Mouse (Mus musculus) liver, postnatal 0 days (tissue): ENCODE data around the gene Ggcx. TPM values are rescaled to one million over a fixed set of nuclear protein-coding genes. Genes with fewer than 3 reads are reported as not detected.

ENCODE experiments used
- ATAC-seq: fragments of 200-750 bp; cut with Nextera tagmentation; 2 replicates; pipeline ENCODE4 v1.8.0; 2017; ENCODE audit warnings: mild to moderate bottlenecking, moderate library complexity
- DNase-seq: peaks from one replicate; pipeline ENCODE4 v3.0.0-alpha.2; 2016
- H3K27ac ChIP-seq: fragments of 300-500 bp; sonication (generic); 2 replicates; pipeline ENCODE4 v1.5.1; 2014; ENCODE audit warnings: antibody characterized with exemption, moderate library complexity, mild to moderate bottlenecking, low read depth
- H3K27me3 ChIP-seq: fragments of 300-500 bp; sonication (generic); 2 replicates; pipeline ENCODE4 v1.6.1; 2014; ENCODE audit warnings: low read length, control low read depth, mixed read lengths; ENCODE audit not compliant: insufficient read depth
- H3K36me3 ChIP-seq: fragments of 300-500 bp; sonication (generic); replicated peaks from 2 replicates; pipeline ENCODE4 v1.6.1; 2014; ENCODE audit warnings: mild to moderate bottlenecking, control low read depth, low read length, moderate library complexity, mixed read lengths; ENCODE audit not compliant: insufficient read depth
- H3K4me1 ChIP-seq: fragments of 300-500 bp; sonication (generic); 2 replicates; pipeline ENCODE4 v1.6.1; 2014; ENCODE audit warnings: antibody characterized with exemption, mild to moderate bottlenecking, control low read depth; ENCODE audit not compliant: insufficient read depth
- H3K4me2 ChIP-seq: fragments of 300-500 bp; sonication (generic); 2 replicates; pipeline ENCODE4 v1.6.1; 2014; ENCODE audit warnings: low read depth, mild to moderate bottlenecking, low read length, moderate library complexity, mixed read lengths
- H3K4me3 ChIP-seq: fragments of 300-500 bp; sonication (generic); 2 replicates; pipeline ENCODE4 v1.5.1; 2014; ENCODE audit warnings: low read depth, low read length
- H3K9ac ChIP-seq: fragments of 300-500 bp; sonication (generic); replicated peaks from 2 replicates; pipeline ENCODE4 v1.6.1; 2014; ENCODE audit warnings: mild to moderate bottlenecking, moderate library complexity
- H3K9me3 ChIP-seq: fragments of 300-500 bp; sonication (generic); 2 replicates; pipeline ENCODE4 v1.6.1; 2016; ENCODE audit warnings: mild to moderate bottlenecking, control low read depth, low read length, mixed read lengths
- CTCF ChIP-seq: sonication (generic); IDR thresholded peaks from 2 replicates; pipeline ENCODE4 v1.5.1; 2016; ENCODE audit warnings: antibody characterized with exemption, low read depth
- EP300 ChIP-seq: IDR thresholded peaks from 2 replicates; pipeline ENCODE4 v1.6.1; 2016; ENCODE audit warnings: antibody characterized with exemption, low read depth, mild to moderate bottlenecking
- WGBS: fragments of 180-500 bp; shearing (Covaris S2); extraction: QIAGEN DNeasy Blood & Tissue Kit; methylation state at CpG from one replicate; pipeline ENCODE4 v1.1.7; 2014; ENCODE audit not compliant: insufficient replicate concordance; 5-methylcytosine and 5-hydroxymethylcytosine counted together
- polyA plus RNA-seq: library from polyadenylated mRNA; unstranded; fragments of >200 nt; fragmentation: Nextera tagmentation; extraction: Ambion mirVana; gene quantifications from 2 replicates; pipeline ENCODE4 v1.2.1, GENCODE M21; 2015

Gene Ggcx
- polyA plus RNA-seq, 1 experiment from 2014 or later, result 20.7 TPM

DNA sequence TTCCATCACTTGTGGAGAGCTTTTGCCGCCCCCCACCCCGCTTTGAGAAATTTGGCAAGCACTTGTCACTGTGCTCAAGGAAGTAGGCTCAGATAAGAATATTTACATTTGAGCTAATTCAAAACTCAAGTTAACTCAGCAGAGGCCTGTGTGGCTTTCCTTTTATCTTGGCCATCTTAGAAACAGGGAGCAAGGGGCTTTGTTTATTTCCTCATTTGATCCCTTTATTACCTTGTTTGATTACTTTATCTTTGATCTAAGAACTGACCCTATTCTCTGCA is 66.3 kb downstream of the Ggcx start:
- H3K4me1 ChIP-seq, result no peaks in the 10 kb centered on the region
- no peak overlapping the region for H3K9ac ChIP-seq
- DNase-seq (no peak), ATAC-seq (no peak)
- no peaks in the 10 kb centered on the region for H3K36me3 ChIP-seq
- no peaks in the 10 kb centered on the region for H3K9me3 ChIP-seq
- WGBS, result 53% methylated on average over 2 of the region's 2 CpGs
- no peak overlapping the region for H3K27ac ChIP-seq
- no peak overlapping the region for H3K4me2 ChIP-seq
- no peak overlapping the region for H3K4me3 ChIP-seq
- no peaks in the 10 kb centered on the region for H3K27me3 ChIP-seq
- TF ChIP-seq EP300 (no peak), CTCF (no peak)

Other genes starting within 250 kb of the Ggcx start
- 0.96 and 1.3 TPM in 2 replicates for gene Atoh8, start 178.7 kb upstream of the Ggcx start, polyA plus RNA-seq
- 0.16 and 0.20 TPM in 2 replicates for gene Sftpb, start 109.7 kb upstream of the Ggcx start, polyA plus RNA-seq
- gene Usp39, start 69.1 kb upstream of the Ggcx start, polyA plus RNA-seq, result 21.1 and 21.7 TPM in 2 replicates
- 13.0 and 13.3 TPM in 2 replicates for gene 0610030E20Rik, start 67.0 kb upstream of the Ggcx start, polyA plus RNA-seq
- 92.3 and 113 TPM in 2 replicates for gene Tmem150a, start 58.9 kb upstream of the Ggcx start, polyA plus RNA-seq
- 61.0 and 63.2 TPM in 2 replicates for gene Rnf181, start 47.4 kb upstream of the Ggcx start, polyA plus RNA-seq
- gene Vamp5, start 33.8 kb upstream of the Ggcx start, polyA plus RNA-seq, result 50.8 and 53.1 TPM in 2 replicates
- 263 and 277 TPM in 2 replicates for gene Vamp8, start 23.6 kb upstream of the Ggcx start, polyA plus RNA-seq
- 111 and 138 TPM in 2 replicates for gene Mat2a, start 25.2 kb downstream of the Ggcx start, polyA plus RNA-seq
- not detected in 2 replicates for gene Sh2d6, start 107.4 kb downstream of the Ggcx start, polyA plus RNA-seq
- 20.0 and 22.8 TPM in 2 replicates for gene Capg, start 130.1 kb downstream of the Ggcx start, polyA plus RNA-seq
- 4.0 and 5.2 TPM in 2 replicates for gene Elmod3, start 184.1 kb downstream of the Ggcx start, polyA plus RNA-seq
- gene Retsat, start 184.2 kb downstream of the Ggcx start, polyA plus RNA-seq, result 90.4 and 109 TPM in 2 replicates
- gene Tgoln1, start 202.7 kb downstream of the Ggcx start, polyA plus RNA-seq, result 21.5 and 23.2 TPM in 2 replicates